Mouse (Mus musculus) forebrain, embryonic 16.5 days (tissue): ENCODE measurements around the gene Gm27021. TPM values are rescaled to one million over a fixed set of nuclear protein-coding genes. Genes with fewer than 3 reads are reported as not detected.
A peak's percentile ranks its signal among the peaks of the same experiment; 100 is the strongest.

ENCODE experiments used
- ATAC-seq: fragments of 200-750 bp; cut with Nextera tagmentation; 2 replicates; pipeline ENCODE4 v1.8.0; 2017; ENCODE audit warnings: mild to moderate bottlenecking, moderate library complexity
- H3K27ac ChIP-seq: fragments of 300-500 bp; sonication (generic); 2 replicates; pipeline ENCODE4 v1.5.1; 2014; ENCODE audit warnings: low read length, control low read depth
- H3K27me3 ChIP-seq: fragments of 300-500 bp; sonication (generic); replicated peaks from 2 replicates; pipeline ENCODE4 v1.6.1; 2014; ENCODE audit warnings: low read length; ENCODE audit not compliant: control insufficient read depth, insufficient read depth
- H3K36me3 ChIP-seq: fragments of 300-500 bp; sonication (generic); 2 replicates; pipeline ENCODE4 v1.6.1; 2014; ENCODE audit not compliant: control insufficient read depth, insufficient read depth
- H3K4me1 ChIP-seq: fragments of 300-500 bp; sonication (generic); replicated peaks from 2 replicates; pipeline ENCODE4 v1.6.1; 2014; ENCODE audit warnings: low read length; ENCODE audit not compliant: control insufficient read depth, insufficient read depth
- H3K4me2 ChIP-seq: fragments of 300-500 bp; sonication (generic); 2 replicates; pipeline ENCODE4 v1.6.1; 2014; ENCODE audit warnings: mild to moderate bottlenecking, low read length, control low read depth
- H3K4me3 ChIP-seq: fragments of 300-500 bp; sonication (generic); replicated peaks from 2 replicates; pipeline ENCODE4 v1.5.1; 2014; ENCODE audit warnings: mild to moderate bottlenecking, low read length, control low read depth
- H3K9ac ChIP-seq: fragments of 300-500 bp; sonication (generic); replicated peaks from 2 replicates; pipeline ENCODE4 v1.6.1; 2014; ENCODE audit warnings: low read depth, low read length, control low read depth
- H3K9me3 ChIP-seq: fragments of 300-500 bp; sonication (generic); 2 replicates; pipeline ENCODE4 v1.6.1; 2016; ENCODE audit warnings: low read length; ENCODE audit not compliant: control insufficient read depth
- WGBS: fragments of 180-500 bp; shearing (Covaris S2); extraction: QIAGEN DNeasy Blood & Tissue Kit; methylation state at CpG from one replicate; pipeline ENCODE4 v1.1.7; 2014; 5-methylcytosine and 5-hydroxymethylcytosine counted together
- polyA plus RNA-seq: library from polyadenylated mRNA; unstranded; fragments of >200 nt; fragmentation: Nextera tagmentation; extraction: Ambion mirVana; gene quantifications from 2 replicates; pipeline ENCODE4 v1.2.1, GENCODE M21; 2015

The Gm27021 gene
- polyA plus RNA-seq, 1 experiment from 2014 or later, result 5.5 TPM

GRCm38 (mm10) chr8:120620441-120620840, 47.4 kb downstream of the Gm27021 start:
- Histone ChIP-seq H3K4me3 (no peak overlapping the region), H3K36me3 (no peaks in the 10 kb centered on the region), H3K27me3 (no peaks in the 10 kb centered on the region), H3K4me2 (no peak overlapping the region), H3K9ac (no peak overlapping the region), H3K27ac (no peak overlapping the region), H3K4me1 (peaks cover 23% of the 10 kb centered on the region), H3K9me3 (no peaks in the 10 kb centered on the region)
- 62% methylated on average over 7 of the region's 7 CpGs for WGBS
- ATAC-seq, result no peak

- H3K36me3 ChIP-seq, result no peaks in the 10 kb centered on the region
- no peak overlapping the region for H3K4me2 ChIP-seq
- no peak overlapping the region for H3K4me3 ChIP-seq
- no peaks in the 10 kb centered on the region for H3K9me3 ChIP-seq
- no peak for ATAC-seq
- H3K27me3 ChIP-seq, result no peaks in the 10 kb centered on the region
- 61% methylated on average over 11 of the region's 11 CpGs for WGBS
- H3K9ac ChIP-seq, result no peak overlapping the region
- peaks cover 23% of the 10 kb centered on the region for H3K4me1 ChIP-seq
- H3K27ac ChIP-seq, result no peak overlapping the region
Measured at GRCm38 (mm10) chr8:120619235-120620180, 48.4 kb downstream of the Gm27021 start.

- H3K9ac ChIP-seq, result peak overlapping the region; percentile 52
Measured at GRCm38 (mm10) chr8:120618110-120618509, 49.8 kb downstream of the Gm27021 start.

GRCm38 (mm10) chr8:120616663-120617626, 50.9 kb downstream of the Gm27021 start:
- H3K4me3 ChIP-seq, result no peak overlapping the region
- H3K9me3 ChIP-seq, result no peaks in the 10 kb centered on the region
- H3K27ac ChIP-seq, result peak overlapping the region; percentile 23; the same call in 1 of the 2 replicates
- H3K9ac ChIP-seq, result peak overlapping the region; percentile 39; the same call in 1 of the 2 replicates
- 20% methylated on average over 7 of the region's 8 CpGs for WGBS
- H3K4me1 ChIP-seq, result peaks cover 23% of the 10 kb centered on the region
- H3K4me2 ChIP-seq, result no peak overlapping the region
- peak; percentile 58 for ATAC-seq
- H3K27me3 ChIP-seq, result no peaks in the 10 kb centered on the region
- no peaks in the 10 kb centered on the region for H3K36me3 ChIP-seq

More at GRCm38 (mm10) chr8:120618110-120618509, 49.8 kb downstream of the Gm27021 start:
- Histone ChIP-seq H3K4me1 (peaks cover 23% of the 10 kb centered on the region), H3K27ac (peak overlapping the region; percentile 56; the same call in 1 of the 2 replicates), H3K4me3 (no peak overlapping the region), H3K9me3 (no peaks in the 10 kb centered on the region), H3K36me3 (no peaks in the 10 kb centered on the region), H3K27me3 (no peaks in the 10 kb centered on the region), H3K4me2 (peak overlapping the region; percentile 41)
- WGBS, result under 1% methylated on average over 6 of the region's 6 CpGs
- peak; percentile 55 for ATAC-seq

- H3K4me2 ChIP-seq, result no peak overlapping the region
- H3K4me1 ChIP-seq, result peaks cover 17% of the 10 kb centered on the region
- no peak for ATAC-seq
- H3K27ac ChIP-seq, result no peak overlapping the region
- no peaks in the 10 kb centered on the region for H3K9me3 ChIP-seq
- no peak overlapping the region for H3K4me3 ChIP-seq
- no peaks in the 10 kb centered on the region for H3K27me3 ChIP-seq
- WGBS, result 90% methylated on average over 3 of the region's 3 CpGs
- H3K36me3 ChIP-seq, result no peaks in the 10 kb centered on the region
- H3K9ac ChIP-seq, result no peak overlapping the region
Measured at GRCm38 (mm10) chr8:120614491-120614890, 53.4 kb downstream of the Gm27021 start.

GRCm38 (mm10) chr8:120610824-120611223, 57.1 kb downstream of the Gm27021 start:
- H3K4me2 ChIP-seq, result no peak overlapping the region
- WGBS, result 83% methylated on average over 6 of the region's 6 CpGs
- H3K27ac ChIP-seq, result no peak overlapping the region
- no peaks in the 10 kb centered on the region for H3K4me1 ChIP-seq
- no peaks in the 10 kb centered on the region for H3K9me3 ChIP-seq
- H3K9ac ChIP-seq, result no peak overlapping the region
- no peaks in the 10 kb centered on the region for H3K36me3 ChIP-seq
- H3K4me3 ChIP-seq, result no peak overlapping the region
- ATAC-seq, result no peak
- H3K27me3 ChIP-seq, result no peaks in the 10 kb centered on the region

- no peaks in the 10 kb centered on the region for H3K9me3 ChIP-seq
- no peaks in the 10 kb centered on the region for H3K36me3 ChIP-seq
- peak; percentile 73 for ATAC-seq
Measured at GRCm38 (mm10) chr8:120607885-120608284, 60.0 kb downstream of the Gm27021 start.

GRCm38 (mm10) chr8:120607460-120607859, 60.4 kb downstream of the Gm27021 start:
- Histone ChIP-seq H3K9ac (no peak overlapping the region), H3K4me2 (no peak overlapping the region), H3K4me3 (no peak overlapping the region), H3K9me3 (no peaks in the 10 kb centered on the region), H3K4me1 (0 out of 2 replicates have a peak, but pooled peaks cover 4% of the 10 kb centered on the region), H3K36me3 (no peaks in the 10 kb centered on the region), H3K27me3 (no peaks in the 10 kb centered on the region), H3K27ac (no peak overlapping the region)
- WGBS, result 79% methylated on average over 9 of the region's 9 CpGs
- ATAC-seq, result 0 out of 2 replicates have a peak, but pooled peaks have one; percentile 24

More at GRCm38 (mm10) chr8:120607885-120608284, 60.0 kb downstream of the Gm27021 start:
- no peak overlapping the region for H3K27ac ChIP-seq
- no peaks in the 10 kb centered on the region for H3K27me3 ChIP-seq
- H3K4me1 ChIP-seq, result 0 out of 2 replicates have a peak, but pooled peaks cover 1% of the 10 kb centered on the region
- no peak overlapping the region for H3K4me2 ChIP-seq
- no peak overlapping the region for H3K4me3 ChIP-seq
- H3K9ac ChIP-seq, result no peak overlapping the region
- WGBS, result 10% methylated on average over 7 of the region's 7 CpGs
